Mouse (Mus musculus): ENCODE measurements at regions not wholly inside any gene's neighbourhood (a gene's known extent, or its start where the extent isn't known, plus 50 kb on each side); places are given as distances from the start of the nearest gene placed in this dataset.
A peak's percentile ranks its signal among the peaks of the same experiment; 100 is the strongest.

GRCm38 (mm10) chr7:61308268-61308667, 1038.1 kb upstream of the Ndn start:
- DNase-seq (ENCODE audit: low spot score in 2 of 2) = no peak

DNA sequence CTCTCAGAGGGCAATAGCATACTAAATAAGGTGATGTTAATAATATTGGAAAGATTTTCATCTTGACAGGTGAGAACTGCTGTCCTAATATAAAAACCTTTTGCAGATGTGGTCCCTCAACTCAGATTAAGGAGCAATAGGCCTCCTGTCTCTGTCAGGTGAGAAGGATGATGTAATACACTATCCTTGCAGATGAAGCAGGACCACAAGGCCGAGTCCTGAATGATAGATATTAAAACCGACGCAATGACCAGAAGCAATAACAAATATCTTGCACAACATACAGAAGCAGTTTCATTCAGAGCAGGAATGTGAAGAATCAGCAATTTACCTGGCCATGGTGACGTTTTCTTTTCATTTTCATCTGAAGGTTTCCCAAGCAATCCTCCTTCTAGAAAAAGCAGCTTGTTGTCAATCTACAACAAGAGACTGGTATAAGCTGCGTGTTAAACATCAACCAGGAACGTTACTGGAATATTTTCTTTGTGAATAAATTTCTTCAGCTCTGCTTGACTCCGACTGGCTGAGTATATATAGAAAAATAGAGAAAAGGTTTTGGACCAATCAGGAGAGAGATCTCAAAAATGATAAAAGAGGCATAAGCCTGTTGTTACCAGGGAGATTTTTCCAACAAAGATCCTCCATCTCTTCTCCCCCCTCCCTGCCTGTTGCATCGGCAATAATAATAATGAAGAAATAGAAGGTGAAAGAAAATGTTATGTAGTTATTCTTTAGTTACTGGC, 1035.0 kb upstream of the Ndn start:
- DNase-seq (ENCODE audit: low spot score in 2 of 2) = peak; percentile 9 to 19

Measured in left cerebral cortex, adult 9 months (tissue).